Mouse (Mus musculus) hindbrain, embryonic 13.5 days (tissue): ENCODE measurements around the gene Slc2a13. TPM values are rescaled to one million over a fixed set of nuclear protein-coding genes. Genes with fewer than 3 reads are reported as not detected.

Source experiments
- ATAC-seq: fragments of 200-750 bp; cut with Nextera tagmentation; 2 replicates; pipeline ENCODE4 v1.8.0; 2017; ENCODE audit warnings: moderate TSS enrichment; ENCODE audit not compliant: low FRiP score
- H3K27ac ChIP-seq: fragments of 300-500 bp; sonication (generic); 2 replicates; pipeline ENCODE4 v1.5.1; 2015; ENCODE audit warnings: inconsistent platforms, mild to moderate bottlenecking, moderate library complexity
- H3K27me3 ChIP-seq: fragments of 300-500 bp; sonication (generic); 2 replicates; pipeline ENCODE4 v1.6.1; 2015; ENCODE audit warnings: mild to moderate bottlenecking, inconsistent platforms
- H3K36me3 ChIP-seq: fragments of 300-500 bp; sonication (generic); 2 replicates; pipeline ENCODE4 v1.6.1; 2015; ENCODE audit warnings: mild to moderate bottlenecking, inconsistent platforms
- H3K4me1 ChIP-seq: fragments of 300-500 bp; sonication (generic); replicated peaks from 2 replicates; pipeline ENCODE4 v1.6.1; 2015; ENCODE audit warnings: inconsistent platforms
- H3K4me2 ChIP-seq: fragments of 300-500 bp; sonication (generic); 2 replicates; pipeline ENCODE4 v1.6.1; 2015; ENCODE audit warnings: inconsistent platforms, mild to moderate bottlenecking, moderate library complexity
- H3K4me3 ChIP-seq: fragments of 300-500 bp; sonication (generic); 2 replicates; pipeline ENCODE4 v1.5.1; 2015; ENCODE audit warnings: mild to moderate bottlenecking, inconsistent platforms
- H3K9ac ChIP-seq: fragments of 300-500 bp; sonication (generic); 2 replicates; pipeline ENCODE4 v1.6.1; 2015; ENCODE audit warnings: mild to moderate bottlenecking, inconsistent platforms
- H3K9me3 ChIP-seq: fragments of 300-500 bp; sonication (generic); 2 replicates; pipeline ENCODE4 v1.6.1; 2016; ENCODE audit warnings: inconsistent platforms
- WGBS: fragments of 180-500 bp; shearing (Covaris S2); methylation state at CpG from one replicate; pipeline ENCODE4 v1.1.7; 2015; 5-methylcytosine and 5-hydroxymethylcytosine counted together
- polyA plus RNA-seq: library from polyadenylated mRNA; unstranded; fragments of >200 nt; fragmentation: Nextera tagmentation; extraction: Ambion mirVana; gene quantifications from 2 replicates; pipeline ENCODE4 v1.2.1, GENCODE M21; 2015

Slc2a13 gene
- polyA plus RNA-seq, 1 experiment from 2014 or later: 2.9 TPM

DNA sequence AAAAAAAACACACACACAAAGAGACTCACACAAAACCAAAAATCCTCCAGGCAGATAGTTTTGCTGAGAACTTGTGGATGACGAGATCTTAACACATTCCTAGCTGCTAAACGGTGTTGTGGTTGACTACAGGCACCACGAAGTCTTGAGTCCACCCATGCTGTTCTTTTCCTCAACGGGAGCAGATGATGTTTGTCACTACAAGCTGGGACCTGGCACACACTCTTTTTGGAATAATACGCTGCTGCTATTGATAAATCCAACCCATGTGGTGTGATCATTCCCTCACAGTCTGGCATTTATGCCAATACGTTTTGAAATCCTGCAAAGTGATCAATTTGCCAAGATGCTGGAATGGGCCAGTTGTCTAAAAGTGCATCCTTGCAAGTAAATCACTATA is 147.6 kb downstream of the Slc2a13 start:
- no peak overlapping the region for H3K4me2 ChIP-seq
- no peaks in the 10 kb centered on the region for H3K27me3 ChIP-seq
- H3K9me3 ChIP-seq: no peaks in the 10 kb centered on the region
- no peak overlapping the region for H3K9ac ChIP-seq
- ATAC-seq: no peak
- 86% methylated on average over 6 of the region's 6 CpGs for WGBS
- no peaks in the 10 kb centered on the region for H3K4me1 ChIP-seq
- H3K36me3 ChIP-seq: peaks cover 2% of the 10 kb centered on the region; the same call in 1 of the 2 replicates
- no peak overlapping the region for H3K4me3 ChIP-seq
- H3K27ac ChIP-seq: no peak overlapping the region

- ATAC-seq: no peak
- 70% methylated on average over 7 of the region's 7 CpGs for WGBS
These were observed 166.1 kb downstream of the Slc2a13 start for GRCm38 (mm10) chr15:91406979-91407378.

GRCm38 (mm10) chr15:91395165-91395564 is 177.9 kb downstream of the Slc2a13 start:
- no peak overlapping the region for H3K4me2 ChIP-seq
- H3K9ac ChIP-seq: no peak overlapping the region
- ATAC-seq: no peak
- no peaks in the 10 kb centered on the region for H3K27me3 ChIP-seq
- no peaks in the 10 kb centered on the region for H3K36me3 ChIP-seq
- WGBS: 93% methylated on average over 4 of the region's 4 CpGs
- no peak overlapping the region for H3K27ac ChIP-seq
- no peaks in the 10 kb centered on the region for H3K4me1 ChIP-seq
- H3K4me3 ChIP-seq: no peak overlapping the region
- no peaks in the 10 kb centered on the region for H3K9me3 ChIP-seq

More at GRCm38 (mm10) chr15:91406979-91407378, 166.1 kb downstream of the Slc2a13 start:
- Histone ChIP-seq H3K27me3 (no peaks in the 10 kb centered on the region), H3K36me3 (no peaks in the 10 kb centered on the region), H3K4me2 (no peak overlapping the region), H3K9me3 (no peaks in the 10 kb centered on the region), H3K9ac (no peak overlapping the region), H3K4me3 (no peak overlapping the region), H3K4me1 (no peaks in the 10 kb centered on the region), H3K27ac (no peak overlapping the region)

DNA sequence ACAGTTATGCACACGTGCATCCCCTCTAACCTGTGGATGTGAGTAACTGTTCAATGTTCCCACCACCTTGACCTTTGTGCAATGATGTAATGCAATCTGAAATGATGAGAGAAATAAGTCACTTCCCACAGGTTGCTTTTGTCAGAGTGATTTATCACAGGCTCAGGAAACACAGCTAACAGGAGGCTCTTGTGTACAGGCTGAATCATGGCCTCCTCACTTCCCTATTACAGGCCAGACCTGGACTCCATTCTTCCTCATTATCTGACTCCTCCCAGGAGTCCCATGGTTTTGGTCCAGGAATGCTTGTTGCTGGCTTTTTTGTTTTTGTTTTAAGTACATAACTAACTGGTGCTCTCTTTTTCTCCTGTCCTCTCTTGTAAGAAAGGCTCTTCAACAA is 189.4 kb downstream of the Slc2a13 start:
- peaks cover 2% of the 10 kb centered on the region; the same call in 1 of the 2 replicates for H3K4me1 ChIP-seq
- H3K9me3 ChIP-seq: no peaks in the 10 kb centered on the region
- no peaks in the 10 kb centered on the region for H3K27me3 ChIP-seq
- no peak overlapping the region for H3K27ac ChIP-seq
- no peak for ATAC-seq
- H3K4me2 ChIP-seq: no peak overlapping the region
- H3K36me3 ChIP-seq: no peaks in the 10 kb centered on the region
- WGBS: 71% methylated on average over 1 of the region's 1 CpGs
- no peak overlapping the region for H3K4me3 ChIP-seq
- H3K9ac ChIP-seq: no peak overlapping the region

- Histone ChIP-seq H3K4me1 (peaks cover 8% of the 10 kb centered on the region), H3K4me3 (no peak overlapping the region), H3K9ac (no peak overlapping the region), H3K27me3 (no peaks in the 10 kb centered on the region), H3K4me2 (no peak overlapping the region), H3K9me3 (no peaks in the 10 kb centered on the region), H3K27ac (no peak overlapping the region), H3K36me3 (no peaks in the 10 kb centered on the region)
- no peak for ATAC-seq
- WGBS: 98% methylated on average over 2 of the region's 2 CpGs
These were observed 190.5 kb downstream of the Slc2a13 start for GRCm38 (mm10) chr15:91382606-91383005.

DNA sequence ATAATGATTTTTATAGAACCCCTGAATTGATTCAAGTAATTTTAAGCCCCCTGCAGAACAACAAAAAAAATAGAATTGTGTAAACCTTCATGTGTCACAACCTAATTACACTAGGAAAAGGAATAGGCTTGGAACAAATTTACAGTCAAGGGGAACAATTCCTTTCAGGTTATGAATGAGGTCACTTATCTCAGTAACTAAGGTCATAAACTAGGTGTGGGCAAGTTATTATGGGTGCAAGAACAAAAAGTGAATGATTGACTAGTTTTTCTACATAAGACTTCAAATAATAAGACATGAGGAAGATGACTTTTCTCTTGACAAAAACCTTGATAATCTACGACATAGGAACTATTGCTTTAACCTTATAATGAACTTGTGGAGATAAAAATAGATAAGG is 191.2 kb downstream of the Slc2a13 start:
- H3K27me3 ChIP-seq: no peaks in the 10 kb centered on the region

GRCm38 (mm10) chr15:91378751-91379325 is 194.2 kb downstream of the Slc2a13 start:
- ATAC-seq: no peak
- Histone ChIP-seq H3K27ac (no peak overlapping the region), H3K9me3 (no peaks in the 10 kb centered on the region), H3K36me3 (no peaks in the 10 kb centered on the region), H3K4me2 (no peak overlapping the region), H3K4me3 (no peak overlapping the region), H3K4me1 (peaks cover 26% of the 10 kb centered on the region), H3K9ac (no peak overlapping the region), H3K27me3 (no peaks in the 10 kb centered on the region)
- WGBS: 36% methylated on average over 8 of the region's 8 CpGs

More for the DNA sequence above, 191.2 kb downstream of the Slc2a13 start:
- Histone ChIP-seq H3K36me3 (no peaks in the 10 kb centered on the region), H3K9ac (no peak overlapping the region), H3K4me2 (no peak overlapping the region), H3K27ac (no peak overlapping the region), H3K4me1 (peaks cover 15% of the 10 kb centered on the region), H3K4me3 (no peak overlapping the region), H3K9me3 (no peaks in the 10 kb centered on the region)
- ATAC-seq: no peak
- 94% methylated on average over 1 of the region's 1 CpGs for WGBS

DNA sequence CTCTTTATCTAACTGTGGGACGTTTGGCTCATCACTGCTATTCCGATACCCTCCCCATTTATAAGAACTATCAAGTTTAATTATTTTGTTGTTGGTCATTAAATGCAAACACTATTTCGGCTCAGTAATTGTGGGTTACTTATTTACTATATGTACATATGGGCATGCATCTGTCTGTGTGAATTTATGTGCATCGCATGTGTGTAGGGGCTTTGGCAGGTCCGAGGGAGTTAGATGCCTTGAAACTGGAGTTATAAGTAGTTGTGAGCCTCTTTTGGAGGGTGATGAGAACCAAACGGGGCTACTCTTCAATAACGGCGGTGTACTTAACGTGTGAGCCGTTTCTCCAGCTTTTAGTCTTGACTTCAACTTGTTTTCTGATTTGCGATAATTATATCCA is 195.5 kb downstream of the Slc2a13 start:
- H3K36me3 ChIP-seq: no peaks in the 10 kb centered on the region
- ATAC-seq: no peak
- no peak overlapping the region for H3K4me3 ChIP-seq
- H3K4me2 ChIP-seq: no peak overlapping the region
- H3K4me1 ChIP-seq: peaks cover 38% of the 10 kb centered on the region
- H3K27me3 ChIP-seq: no peaks in the 10 kb centered on the region
- 87% methylated on average over 11 of the region's 11 CpGs for WGBS
- no peak overlapping the region for H3K9ac ChIP-seq
- H3K27ac ChIP-seq: no peak overlapping the region; the same call in 1 of the 2 replicates
- no peaks in the 10 kb centered on the region for H3K9me3 ChIP-seq

DNA sequence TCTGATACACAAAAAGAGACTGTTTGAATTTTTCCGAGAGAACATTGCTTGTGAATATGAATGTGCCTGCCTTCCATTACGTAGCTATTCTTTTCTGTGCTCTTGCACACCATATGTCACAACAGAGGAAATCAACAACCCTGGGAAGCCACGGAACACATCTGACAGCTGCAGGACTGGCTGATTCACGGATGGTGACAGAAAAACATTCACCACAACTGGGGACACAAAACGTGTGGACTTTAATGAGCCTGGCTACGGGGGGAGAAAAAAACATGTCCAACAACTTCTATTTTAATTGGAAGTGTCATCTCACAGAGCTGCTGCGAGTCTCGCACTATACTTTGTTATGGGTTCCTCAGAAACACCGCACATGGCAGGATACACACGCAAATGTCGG is 196.0 kb downstream of the Slc2a13 start:
- Histone ChIP-seq H3K4me1 (peaks cover 43% of the 10 kb centered on the region), H3K4me3 (no peak overlapping the region), H3K27ac (no peak overlapping the region; the same call in 1 of the 2 replicates), H3K9ac (no peak overlapping the region), H3K36me3 (no peaks in the 10 kb centered on the region), H3K4me2 (no peak overlapping the region), H3K27me3 (no peaks in the 10 kb centered on the region), H3K9me3 (no peaks in the 10 kb centered on the region)
- no peak for ATAC-seq
- WGBS: 43% methylated on average over 11 of the region's 11 CpGs

GRCm38 (mm10) chr15:91374441-91374840 is 198.6 kb downstream of the Slc2a13 start:
- no peak overlapping the region for H3K27ac ChIP-seq
- H3K36me3 ChIP-seq: no peaks in the 10 kb centered on the region
- peaks cover 59% of the 10 kb centered on the region for H3K4me1 ChIP-seq
- no peak overlapping the region for H3K9ac ChIP-seq
- 48% methylated on average over 5 of the region's 5 CpGs for WGBS
- no peak overlapping the region for H3K4me2 ChIP-seq
- no peak for ATAC-seq
- no peak overlapping the region for H3K4me3 ChIP-seq
- H3K9me3 ChIP-seq: no peaks in the 10 kb centered on the region
- H3K27me3 ChIP-seq: no peaks in the 10 kb centered on the region

DNA sequence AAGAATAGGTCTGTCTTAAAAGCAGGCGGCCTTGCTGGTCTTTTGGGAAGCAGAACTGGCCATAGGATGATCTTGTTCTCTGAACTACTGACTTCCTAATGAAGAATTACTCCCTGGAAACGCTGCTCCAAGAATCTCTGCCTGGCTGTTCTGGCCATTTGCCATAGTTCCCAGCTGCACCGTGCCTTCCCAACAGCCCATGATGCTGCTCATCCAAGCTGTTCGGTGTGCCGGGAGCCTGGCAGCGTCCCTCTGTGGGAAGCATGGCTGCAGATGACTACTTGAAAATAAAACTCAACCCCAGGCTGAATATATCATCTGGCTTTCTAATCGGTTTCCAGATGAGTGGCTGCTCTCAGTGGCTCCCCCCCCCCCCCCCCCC is 199.9 kb downstream of the Slc2a13 start:
- Histone ChIP-seq H3K4me3 (no peak overlapping the region), H3K4me1 (peaks cover 53% of the 10 kb centered on the region), H3K27ac (peak overlapping the region; percentile 86), H3K9ac (no peak overlapping the region), H3K9me3 (no peaks in the 10 kb centered on the region), H3K27me3 (no peaks in the 10 kb centered on the region), H3K4me2 (no peak overlapping the region), H3K36me3 (no peaks in the 10 kb centered on the region)
- ATAC-seq: peak; percentile 73
- 24% methylated on average over 7 of the region's 7 CpGs for WGBS

DNA sequence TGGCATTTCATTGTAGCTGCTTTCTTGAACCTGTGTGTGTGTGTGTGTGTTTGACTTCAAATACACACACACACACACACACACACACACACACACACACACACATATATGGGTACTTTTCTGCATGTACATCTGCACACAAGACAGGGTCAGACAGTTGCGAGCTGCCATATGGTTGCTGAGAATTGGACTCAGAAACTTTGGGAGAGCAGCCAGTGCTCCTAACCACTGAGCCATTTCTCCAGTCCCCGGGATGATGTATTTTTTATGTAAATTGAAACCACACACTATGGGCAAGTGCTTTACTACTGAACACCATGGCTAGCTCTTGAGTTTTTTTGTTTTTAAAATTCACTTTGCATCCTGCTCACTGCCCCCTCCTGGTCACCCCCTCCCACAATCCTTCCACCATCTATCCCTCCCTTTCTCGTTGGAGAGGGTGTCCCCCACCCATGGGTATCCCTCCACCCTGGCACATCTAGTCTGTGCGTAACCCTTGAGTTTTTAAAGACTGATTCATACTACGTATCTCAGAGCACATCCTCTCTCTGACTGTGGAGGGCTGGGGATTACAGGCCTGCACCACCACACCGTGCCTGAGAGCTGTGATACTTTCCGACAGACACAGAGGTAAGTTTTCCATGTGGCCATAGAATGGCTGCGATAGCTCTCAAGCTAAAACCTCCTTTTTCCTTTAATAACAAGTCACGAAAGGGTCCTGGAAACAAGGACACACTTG is 200.4 kb downstream of the Slc2a13 start:
- H3K9ac ChIP-seq: no peak overlapping the region
- no peak overlapping the region for H3K4me3 ChIP-seq
- H3K27ac ChIP-seq: peak overlapping the region; percentile 86
- H3K36me3 ChIP-seq: no peaks in the 10 kb centered on the region
- no peaks in the 10 kb centered on the region for H3K9me3 ChIP-seq
- no peak overlapping the region for H3K4me2 ChIP-seq
- H3K27me3 ChIP-seq: no peaks in the 10 kb centered on the region
- ATAC-seq: peak; percentile 72
- 62% methylated on average over 9 of the region's 9 CpGs for whole genome bisulfite sequencing
- peaks cover 52% of the 10 kb centered on the region for H3K4me1 ChIP-seq
